In genomic region chr1:177046963-177047362, GRCm38 (mm10) we compare ENCODE assay signal across 23 mouse cellular contexts.
"Had no signal": no experiment of that assay in that cellular context is flagged by ENCODE, and none has a peak within 500 bp of the region (broad histone marks: within the 10 kb centered on the region; RNA-seq: fewer than 3 reads in every experiment).

No protein-coding gene starts in this region.

- H3K9ac ChIP-seq: limb, embryonic 12.5 days; limb, embryonic 15.5 days; liver, embryonic 15.5 days; lung, embryonic 15.5 days; midbrain, embryonic 12.5 days; midbrain, embryonic 15.5 days; neural tube, embryonic 13.5 days had no signal

- H3K4me3 ChIP-seq: limb, embryonic 12.5 days; limb, embryonic 15.5 days; liver, embryonic 15.5 days; lung, embryonic 15.5 days; midbrain, embryonic 12.5 days; midbrain, embryonic 15.5 days; myocyte; neural tube, embryonic 13.5 days had no signal

- ATAC-seq: midbrain, embryonic 15.5 days had no signal

- DNase-seq: kidney, adult 18-20 months; kidney, adult 9 months; kidney, postnatal 25 days; left cerebral cortex, postnatal 4 days; lung, adult 18-20 months; lung, postnatal 10 days; lung, postnatal 36 days; retina, postnatal 1 day; right cerebral cortex, postnatal 25 days; spleen, adult 18-20 months; thymus, adult 2 months; thymus, postnatal 14 days; thymus, postnatal 4 days had no signal

- H3K9me3 ChIP-seq: limb, embryonic 12.5 days; limb, embryonic 15.5 days; liver, embryonic 15.5 days; lung, embryonic 15.5 days; midbrain, embryonic 12.5 days; midbrain, embryonic 15.5 days; neural tube, embryonic 13.5 days had no signal

- H3K27me3 ChIP-seq: limb, embryonic 12.5 days; limb, embryonic 15.5 days; liver, embryonic 15.5 days; lung, embryonic 15.5 days; midbrain, embryonic 12.5 days; midbrain, embryonic 15.5 days; neural tube, embryonic 13.5 days had no signal

- H3K4me1 ChIP-seq: limb, embryonic 12.5 days; limb, embryonic 15.5 days; liver, embryonic 15.5 days; lung, embryonic 15.5 days; midbrain, embryonic 12.5 days; midbrain, embryonic 15.5 days; neural tube, embryonic 13.5 days had no signal

- H3K36me3 ChIP-seq: limb, embryonic 15.5 days; liver, embryonic 15.5 days; lung, embryonic 15.5 days; midbrain, embryonic 12.5 days; midbrain, embryonic 15.5 days; neural tube, embryonic 13.5 days had no signal

- H3K27ac ChIP-seq: kidney, postnatal 0 days; limb, embryonic 12.5 days; limb, embryonic 15.5 days; liver, embryonic 15.5 days; lung, embryonic 15.5 days; midbrain, embryonic 12.5 days; midbrain, embryonic 15.5 days; neural tube, embryonic 13.5 days had no signal

- H3K4me2 ChIP-seq: limb, embryonic 12.5 days; limb, embryonic 15.5 days; liver, embryonic 11.5 days; liver, embryonic 15.5 days; lung, embryonic 15.5 days; midbrain, embryonic 12.5 days; midbrain, embryonic 15.5 days; neural tube, embryonic 13.5 days had no signal
